Mouse (Mus musculus) midbrain, embryonic 12.5 days (tissue): ENCODE results near the gene Lrrfip1. TPM values are rescaled to one million over a fixed set of nuclear protein-coding genes. Genes with fewer than 3 reads are reported as not detected.

Experiments
- ATAC-seq: fragments of 200-750 bp; cut with Nextera tagmentation; 2 replicates; pipeline ENCODE4 v1.8.0; 2017; ENCODE audit warnings: low read depth, moderate TSS enrichment, moderate library complexity; ENCODE audit not compliant: low FRiP score
- H3K27ac ChIP-seq: fragments of 300-500 bp; sonication (generic); replicated peaks from 2 replicates; pipeline ENCODE4 v1.5.1; 2016; ENCODE audit warnings: mild to moderate bottlenecking
- H3K27me3 ChIP-seq: fragments of 300-500 bp; sonication (generic); 2 replicates; pipeline ENCODE4 v1.6.1; 2016; ENCODE audit warnings: mild to moderate bottlenecking
- H3K36me3 ChIP-seq: fragments of 300-500 bp; sonication (generic); 2 replicates; pipeline ENCODE4 v1.6.1; 2016
- H3K4me1 ChIP-seq: fragments of 300-500 bp; sonication (generic); 2 replicates; pipeline ENCODE4 v1.6.1; 2016
- H3K4me2 ChIP-seq: fragments of 300-500 bp; sonication (generic); replicated peaks from 2 replicates; pipeline ENCODE4 v1.6.1; 2016; ENCODE audit warnings: mild to moderate bottlenecking, moderate library complexity
- H3K4me3 ChIP-seq: fragments of 300-500 bp; sonication (generic); 2 replicates; pipeline ENCODE4 v1.5.1; 2016; ENCODE audit warnings: mild to moderate bottlenecking
- H3K9ac ChIP-seq: fragments of 300-500 bp; sonication (generic); replicated peaks from 2 replicates; pipeline ENCODE4 v1.6.1; 2016; ENCODE audit warnings: mild to moderate bottlenecking, moderate library complexity
- H3K9me3 ChIP-seq: fragments of 300-500 bp; sonication (generic); 2 replicates; pipeline ENCODE4 v1.6.1; 2016; ENCODE audit warnings: mild to moderate bottlenecking
- WGBS: fragments of 180-500 bp; shearing (Covaris S2); methylation state at CpG from one replicate; pipeline ENCODE4 v1.1.7; 2016; 5-methylcytosine and 5-hydroxymethylcytosine counted together
- polyA plus RNA-seq: library from polyadenylated mRNA; unstranded; fragments of >200 nt; fragmentation: Nextera tagmentation; extraction: Ambion mirVana; gene quantifications from 2 replicates; pipeline ENCODE4 v1.2.1, GENCODE M21; 2016

Lrrfip1 gene
- polyA plus RNA-seq: 18.7 and 19.8 TPM in 2 replicates

- Histone ChIP-seq H3K27me3 (peaks cover 19% of the 10 kb centered on the region), H3K9ac (peak within 1 kb of the TSS; percentile 72), H3K36me3 (no peaks in the 10 kb centered on the region), H3K9me3 (no peaks in the 10 kb centered on the region), H3K27ac (0 out of 2 replicates have a peak within 1 kb of the TSS, but pooled peaks have one; percentile 12), H3K4me1 (peaks cover 15% of the 10 kb centered on the region), H3K4me2 (peak within 1 kb of the TSS; percentile 98), H3K4me3 (peak within 1 kb of the TSS; percentile 75)
- 2% methylated on average over 59 of the region's 59 CpGs for WGBS
- ATAC-seq: peak; percentile 74
Observed at GRCm38 (mm10) chr1:90998268-90998890, at the start of gene Lrrfip1. Gene Lrrfip1, plus strand, starts transcription at chr1:90998737.

GRCm38 (mm10) chr1:90949309-90949708 lies 49.2 kb upstream of the Lrrfip1 start:
- no peak overlapping the region for H3K27ac ChIP-seq
- no peaks in the 10 kb centered on the region for H3K4me1 ChIP-seq
- H3K4me2 ChIP-seq: no peak overlapping the region
- no peak overlapping the region for H3K4me3 ChIP-seq
- no peaks in the 10 kb centered on the region for H3K9me3 ChIP-seq
- H3K27me3 ChIP-seq: no peaks in the 10 kb centered on the region
- no peaks in the 10 kb centered on the region for H3K36me3 ChIP-seq
- H3K9ac ChIP-seq: no peak overlapping the region
- 75% methylated on average over 9 of the region's 9 CpGs for WGBS
- ATAC-seq: no peak

GRCm38 (mm10) chr1:90951670-90952069 lies 46.9 kb upstream of the Lrrfip1 start:
- Histone ChIP-seq H3K27ac (no peak overlapping the region), H3K36me3 (no peaks in the 10 kb centered on the region), H3K4me2 (no peak overlapping the region), H3K9ac (no peak overlapping the region), H3K4me3 (no peak overlapping the region), H3K9me3 (no peaks in the 10 kb centered on the region), H3K4me1 (no peaks in the 10 kb centered on the region), H3K27me3 (no peaks in the 10 kb centered on the region)
- no peak for ATAC-seq
- WGBS: 89% methylated on average over 7 of the region's 7 CpGs

GRCm38 (mm10) chr1:90952808-90953207 lies 45.7 kb upstream of the Lrrfip1 start, which contains the start of gene Prlh:
Gene Prlh, plus strand, starts transcription at chr1:90953108.
- H3K27ac ChIP-seq: no peak within 1 kb of the TSS
- H3K9ac ChIP-seq: no peak within 1 kb of the TSS
- no peak for ATAC-seq
- no peaks in the 10 kb centered on the region; the same call in 1 of the 2 replicates for H3K27me3 ChIP-seq
- H3K9me3 ChIP-seq: no peaks in the 10 kb centered on the region
- WGBS: 84% methylated on average over 8 of the region's 8 CpGs
- H3K4me2 ChIP-seq: no peak within 1 kb of the TSS
- H3K36me3 ChIP-seq: no peaks in the 10 kb centered on the region
- no peak within 1 kb of the TSS for H3K4me3 ChIP-seq
- H3K4me1 ChIP-seq: no peaks in the 10 kb centered on the region

GRCm38 (mm10) chr1:90953688-90954087 lies 44.8 kb upstream of the Lrrfip1 start:
- no peak overlapping the region for H3K9ac ChIP-seq
- 80% methylated on average over 11 of the region's 11 CpGs for WGBS
- no peaks in the 10 kb centered on the region for H3K4me1 ChIP-seq
- H3K36me3 ChIP-seq: no peaks in the 10 kb centered on the region
- H3K9me3 ChIP-seq: no peaks in the 10 kb centered on the region
- no peak overlapping the region for H3K4me3 ChIP-seq
- no peak overlapping the region for H3K4me2 ChIP-seq
- peaks cover under 1% of the 10 kb centered on the region for H3K27me3 ChIP-seq
- ATAC-seq: no peak
- no peak overlapping the region for H3K27ac ChIP-seq

GRCm38 (mm10) chr1:90956245-90957096 lies 42.1 kb upstream of the Lrrfip1 start:
- H3K9ac ChIP-seq: no peak overlapping the region
- H3K9me3 ChIP-seq: no peaks in the 10 kb centered on the region
- ATAC-seq: 0 out of 2 replicates have a peak, but pooled peaks have one; percentile 52
- 37% methylated on average over 7 of the region's 7 CpGs for WGBS
- H3K4me1 ChIP-seq: no peaks in the 10 kb centered on the region
- no peaks in the 10 kb centered on the region for H3K36me3 ChIP-seq
- H3K4me3 ChIP-seq: no peak overlapping the region
- H3K27ac ChIP-seq: no peak overlapping the region
- H3K4me2 ChIP-seq: no peak overlapping the region
- H3K27me3 ChIP-seq: peaks cover 5% of the 10 kb centered on the region

GRCm38 (mm10) chr1:90962526-90962925 lies 36.0 kb upstream of the Lrrfip1 start:
- WGBS: 46% methylated on average over 4 of the region's 4 CpGs
- no peaks in the 10 kb centered on the region for H3K9me3 ChIP-seq
- H3K36me3 ChIP-seq: no peaks in the 10 kb centered on the region
- no peak for ATAC-seq
- peaks cover 5% of the 10 kb centered on the region for H3K4me1 ChIP-seq
- no peak overlapping the region for H3K4me2 ChIP-seq
- peaks cover 15% of the 10 kb centered on the region for H3K27me3 ChIP-seq
- H3K27ac ChIP-seq: no peak overlapping the region
- no peak overlapping the region for H3K9ac ChIP-seq
- H3K4me3 ChIP-seq: no peak overlapping the region

GRCm38 (mm10) chr1:90962994-90963393 lies 35.5 kb upstream of the Lrrfip1 start:
- Histone ChIP-seq H3K9ac (no peak overlapping the region; the same call in 1 of the 2 replicates), H3K9me3 (no peaks in the 10 kb centered on the region), H3K27ac (no peak overlapping the region), H3K27me3 (peaks cover 15% of the 10 kb centered on the region), H3K4me2 (no peak overlapping the region), H3K36me3 (no peaks in the 10 kb centered on the region), H3K4me3 (no peak overlapping the region), H3K4me1 (peaks cover 5% of the 10 kb centered on the region)
- ATAC-seq: no peak
- 36% methylated on average over 3 of the region's 3 CpGs for WGBS

GRCm38 (mm10) chr1:90967583-90967982 lies 31.0 kb upstream of the Lrrfip1 start:
- no peak overlapping the region for H3K9ac ChIP-seq
- no peak overlapping the region for H3K4me2 ChIP-seq
- H3K4me1 ChIP-seq: peaks cover 5% of the 10 kb centered on the region
- H3K27ac ChIP-seq: no peak overlapping the region
- peaks cover 29% of the 10 kb centered on the region for H3K27me3 ChIP-seq
- WGBS: 83% methylated on average over 7 of the region's 7 CpGs
- no peak overlapping the region for H3K4me3 ChIP-seq
- no peaks in the 10 kb centered on the region for H3K9me3 ChIP-seq
- no peaks in the 10 kb centered on the region for H3K36me3 ChIP-seq
- ATAC-seq: no peak

- Histone ChIP-seq H3K4me1 (peaks cover 7% of the 10 kb centered on the region), H3K36me3 (no peaks in the 10 kb centered on the region), H3K27me3 (peaks cover 33% of the 10 kb centered on the region), H3K4me3 (no peak overlapping the region), H3K9me3 (no peaks in the 10 kb centered on the region), H3K27ac (no peak overlapping the region), H3K9ac (no peak overlapping the region), H3K4me2 (no peak overlapping the region)
- no peak for ATAC-seq
- 84% methylated on average over 4 of the region's 4 CpGs for WGBS
Observed at GRCm38 (mm10) chr1:90968649-90969048, 29.9 kb upstream of the Lrrfip1 start.

- no peak within 1 kb of the TSS for H3K27ac ChIP-seq
Observed at GRCm38 (mm10) chr1:90969347-90969784, 29.2 kb upstream of the Lrrfip1 start, which contains the start of gene Rab17. Gene Rab17, minus strand, starts transcription at chr1:90969661.

GRCm38 (mm10) chr1:90969881-90970390 lies 28.6 kb upstream of the Lrrfip1 start:
- Histone ChIP-seq H3K9me3 (no peaks in the 10 kb centered on the region), H3K27me3 (peaks cover 33% of the 10 kb centered on the region), H3K4me3 (no peak overlapping the region), H3K27ac (no peak overlapping the region), H3K36me3 (no peaks in the 10 kb centered on the region), H3K4me1 (peaks cover 18% of the 10 kb centered on the region), H3K4me2 (no peak overlapping the region), H3K9ac (no peak overlapping the region)
- ATAC-seq: no peak
- 77% methylated on average over 10 of the region's 10 CpGs for whole genome bisulfite sequencing

More at GRCm38 (mm10) chr1:90969347-90969784, 29.2 kb upstream of the Lrrfip1 start, which contains the start of gene Rab17:
- no peaks in the 10 kb centered on the region for H3K36me3 ChIP-seq
- H3K4me2 ChIP-seq: no peak within 1 kb of the TSS
- 44% methylated on average over 9 of the region's 9 CpGs for WGBS
- H3K4me3 ChIP-seq: no peak within 1 kb of the TSS
- no peak within 1 kb of the TSS for H3K9ac ChIP-seq
- no peak for ATAC-seq
- no peaks in the 10 kb centered on the region for H3K9me3 ChIP-seq
- peaks cover 13% of the 10 kb centered on the region for H3K4me1 ChIP-seq
- H3K27me3 ChIP-seq: peaks cover 33% of the 10 kb centered on the region
